Mouse (Mus musculus) erythroid progenitor cell, adult 5-6 weeks (primary cell): Measurements from ENCODE around the gene Lrtm2. TPM values are rescaled to one million over a fixed set of nuclear protein-coding genes. Genes with fewer than 3 reads are reported as not detected.
"Not testable (repeated sequence)": the region's sequence is repeated elsewhere in the genome, so short reads cannot be mapped to it uniquely, and the experiment has no call there.

Experiments used
- ATAC-seq: replicated peaks from 2 replicates; pipeline ENCODE4 v1.8.0; 2016; ENCODE audit warnings: moderate number of reproducible peaks, mild to moderate bottlenecking, moderate TSS enrichment, inconsistent platforms; ENCODE audit not compliant: poor library complexity, low FRiP score, severe bottlenecking
- total RNA-seq, 2 experiments: library from RNA; stranded (forward) in 1 of 2; stranded (reverse) in 1 of 2; fragments of 150-400 nt in 1 of 2; fragments of 186-747, 209-891 nt in 1 of 2; gene quantifications; 2 replicates each; pipeline versions ENCODE4 v1.2.3 to v1.2.4; 2015 to 2017; ENCODE audit warnings: low replicate concordance in 2 of 2

Gene Lrtm2
- total RNA-seq (2015; ENCODE audit: low replicate concordance) (not detected in 2 replicates), total RNA-seq (2017; ENCODE audit: low replicate concordance) (0.08 TPM in 1 of 2 replicates, not detected in the other)

DNA sequence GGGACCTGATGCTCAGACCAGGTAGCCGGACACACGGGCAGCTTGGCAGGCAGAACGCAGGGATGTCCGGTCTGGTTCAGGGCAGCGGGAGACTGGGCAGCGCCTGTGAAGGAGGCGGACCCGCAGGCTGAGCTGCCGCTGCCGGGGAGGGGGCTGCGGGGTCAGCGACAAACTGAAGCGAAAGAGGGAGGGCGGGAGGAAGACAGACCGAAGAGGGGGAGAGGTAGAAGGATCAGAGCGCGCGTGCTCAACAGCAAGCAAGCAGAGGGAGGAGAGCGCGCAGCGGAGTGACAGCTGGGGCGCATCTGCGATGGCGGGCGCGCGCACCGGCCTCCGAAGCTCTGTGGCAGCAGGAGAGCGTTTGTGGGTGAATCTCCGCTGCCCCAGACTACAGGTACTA lies at the start of gene Lrtm2:
Lrtm2 (minus strand) TSS at position 261 of the 400 bp plus-strand sequence.
- no peak for ATAC-seq

DNA sequence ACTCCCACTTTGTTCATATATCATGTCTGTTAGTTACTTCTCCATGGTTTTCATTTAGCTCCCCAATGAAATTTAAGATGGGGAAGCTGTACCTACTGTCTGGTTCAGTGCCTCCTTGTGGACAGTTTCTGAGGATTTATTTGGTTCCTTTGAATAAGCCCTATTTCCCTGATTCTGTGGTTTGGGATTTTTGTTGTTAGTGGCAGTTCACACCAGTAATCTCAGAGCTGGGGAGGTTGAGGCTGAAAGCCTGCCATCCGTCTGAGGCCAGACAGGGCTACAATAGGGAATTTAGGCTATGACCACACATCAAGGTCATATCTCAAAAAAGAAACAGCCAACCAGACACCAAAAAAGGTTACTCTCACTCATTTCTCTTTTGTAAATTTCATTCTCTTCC lies 48.1 kb upstream of the Lrtm2 start:
- no peak for ATAC-seq

DNA sequence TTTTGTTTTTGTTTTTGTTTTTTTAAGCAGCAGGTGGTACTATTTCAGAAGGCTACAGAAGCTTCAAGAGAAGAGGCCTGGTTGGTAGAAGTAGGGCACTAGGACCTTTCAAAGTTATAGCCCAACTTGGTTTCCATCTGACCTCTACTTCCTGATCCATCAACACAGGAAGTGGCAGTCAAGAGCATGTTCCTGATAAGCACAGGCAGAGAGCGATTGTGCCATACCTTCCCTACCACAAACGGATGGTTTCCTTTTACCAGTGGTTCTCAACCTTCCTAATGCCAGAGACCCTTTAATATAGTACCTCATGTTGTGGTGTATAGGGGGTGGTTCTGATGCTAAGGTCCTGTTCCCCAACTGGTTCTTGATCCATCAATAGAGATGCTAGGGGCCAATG lies 47.0 kb upstream of the Lrtm2 start:
- ATAC-seq = no peak

DNA sequence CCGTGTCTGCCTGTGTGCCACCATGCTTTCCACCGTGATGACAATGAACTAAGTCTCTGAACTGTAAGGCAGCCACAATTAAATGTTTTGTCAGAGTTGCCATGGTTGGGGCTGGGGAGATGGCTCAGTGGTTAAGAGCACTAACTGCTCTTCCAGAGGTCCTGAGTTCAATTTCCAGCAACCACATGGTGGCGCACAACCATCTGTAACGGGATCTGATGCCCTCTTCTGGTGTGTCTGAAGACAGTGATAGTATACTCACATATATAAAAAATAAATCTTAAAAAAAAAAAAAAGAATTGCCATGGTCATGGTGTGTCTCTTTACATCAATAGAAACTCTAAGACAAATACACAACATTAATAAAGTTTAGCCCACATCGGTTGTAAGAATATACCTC lies 44.5 kb upstream of the Lrtm2 start:
- no peak for ATAC-seq

DNA sequence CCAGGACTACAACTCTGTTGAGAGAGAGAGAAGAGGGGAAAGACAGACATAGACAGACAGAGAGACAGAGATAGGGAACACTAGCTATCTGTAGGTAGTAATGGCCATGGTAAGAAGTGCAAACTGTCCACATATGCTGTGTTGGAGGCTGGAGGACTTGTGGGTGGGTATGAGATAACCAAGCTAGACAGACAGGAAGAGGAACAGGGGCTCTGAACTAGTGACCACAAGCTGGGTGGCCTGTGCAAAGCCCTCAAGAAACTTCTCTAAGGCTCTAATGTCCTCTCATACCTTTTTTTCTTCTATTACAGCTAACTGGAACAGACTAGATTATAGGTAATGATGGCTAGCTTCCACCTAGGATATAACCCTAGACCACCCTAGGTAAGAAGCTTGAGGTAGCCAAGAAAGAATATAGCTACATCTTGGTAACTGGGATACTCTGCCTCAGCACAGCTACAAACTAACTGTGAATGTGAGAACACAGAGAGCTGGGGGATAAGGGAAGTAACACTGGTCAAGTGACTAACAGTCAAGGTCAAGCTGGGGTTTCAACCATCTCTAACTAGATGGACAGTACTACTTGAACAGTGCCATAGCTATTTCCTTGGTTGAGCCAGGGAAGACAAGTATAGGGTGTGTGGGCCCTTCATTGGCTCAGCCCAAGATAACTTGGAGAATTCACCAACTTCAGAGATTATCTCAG lies 42.6 kb upstream of the Lrtm2 start:
- peak; percentile 52; the same call in 1 of the 2 replicates for ATAC-seq

DNA sequence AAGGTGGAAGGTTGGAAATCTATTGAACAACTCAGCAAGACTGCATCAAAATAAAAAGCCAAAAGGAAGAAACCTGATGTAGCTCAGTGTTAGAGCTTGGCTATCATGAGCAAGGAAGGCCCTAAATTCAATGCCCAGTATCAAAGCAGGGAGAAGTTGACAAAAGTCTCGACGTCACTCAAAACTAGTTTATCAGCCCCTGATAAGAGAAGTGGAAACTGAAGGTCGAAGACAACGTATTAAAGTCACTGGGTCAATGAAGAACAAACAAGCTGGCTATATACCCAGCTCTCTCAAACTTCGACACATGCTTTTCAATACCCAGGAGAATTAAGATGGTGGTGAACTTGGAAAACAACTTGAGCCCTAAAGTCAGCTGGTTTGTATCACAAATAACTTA lies 41.7 kb upstream of the Lrtm2 start:
- no peak for ATAC-seq

DNA sequence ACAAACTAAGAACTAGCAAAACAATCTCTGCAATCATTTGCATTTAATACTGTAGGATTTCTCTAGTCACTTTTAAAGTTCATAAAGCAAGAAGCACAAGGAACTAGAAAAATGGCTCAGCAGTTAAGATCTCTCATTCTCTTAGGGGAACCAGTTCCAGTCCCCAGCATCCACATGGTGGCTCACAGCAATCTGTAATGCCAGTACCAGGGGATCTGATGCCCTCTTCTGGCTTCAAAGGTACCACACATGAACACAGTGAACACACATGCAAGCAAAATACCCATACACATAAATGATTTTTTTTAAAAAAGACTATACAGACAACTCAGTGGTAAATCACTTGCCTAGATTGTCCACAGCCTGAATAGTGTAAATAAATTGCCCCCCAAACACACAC lies 41.1 kb upstream of the Lrtm2 start:
- ATAC-seq = no peak

DNA sequence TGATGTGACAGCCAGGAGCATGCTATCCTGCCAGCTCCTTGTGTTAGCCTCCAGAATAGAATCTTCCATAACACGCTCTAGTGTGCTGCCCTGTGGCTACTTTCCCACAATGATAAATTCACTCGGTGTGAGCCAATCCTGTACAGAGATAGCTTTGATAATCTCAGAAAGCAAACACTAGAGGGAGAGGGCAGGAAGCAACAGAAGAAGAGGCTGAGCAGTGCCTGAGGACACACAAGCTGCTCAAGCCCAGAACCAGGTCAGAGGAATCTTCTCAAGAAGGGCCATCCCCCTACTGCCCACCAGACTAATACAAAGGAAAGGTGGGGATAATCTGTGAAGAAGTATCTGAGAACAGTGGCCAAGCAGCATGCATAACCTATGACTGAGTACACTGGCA lies 36.8 kb upstream of the Lrtm2 start:
- ATAC-seq = no peak

DNA sequence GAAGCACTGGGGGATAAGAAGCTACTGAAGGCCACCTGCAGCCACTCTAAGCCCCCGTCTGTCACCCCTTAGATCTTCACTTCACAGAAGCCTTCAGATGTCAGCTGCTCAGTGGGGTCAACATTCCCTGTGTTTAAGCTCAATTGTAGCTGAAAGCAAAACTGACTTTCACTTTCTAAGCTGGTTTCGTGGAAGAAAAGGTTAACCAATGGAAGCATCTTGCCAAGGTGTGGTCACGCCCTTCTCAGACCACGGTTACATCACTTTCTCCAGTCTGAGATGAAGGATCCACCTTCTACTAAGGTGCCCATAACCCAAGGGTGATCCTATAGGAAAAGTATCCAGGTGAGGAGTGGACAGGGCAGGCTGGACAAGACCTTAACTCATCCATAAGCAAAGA lies 36.2 kb upstream of the Lrtm2 start:
- ATAC-seq = peak; percentile 82

DNA sequence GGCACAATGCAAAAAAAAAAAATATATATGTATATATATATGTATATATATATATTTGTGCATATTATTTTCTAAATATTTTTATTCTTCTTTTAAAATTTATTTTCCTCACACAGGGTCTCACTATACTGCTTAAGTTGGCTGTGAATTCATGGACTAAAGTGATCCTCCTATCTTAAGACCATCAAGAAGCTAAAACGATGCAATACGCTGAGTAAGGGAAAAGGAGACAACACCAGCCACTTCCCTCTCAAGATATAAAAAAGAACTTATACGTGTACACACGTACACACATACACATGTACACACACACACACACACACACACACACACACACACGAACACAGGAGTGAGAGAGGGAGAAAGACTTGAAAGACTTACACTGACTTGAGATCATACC lies 33.0 kb upstream of the Lrtm2 start:
- no peak for ATAC-seq

DNA sequence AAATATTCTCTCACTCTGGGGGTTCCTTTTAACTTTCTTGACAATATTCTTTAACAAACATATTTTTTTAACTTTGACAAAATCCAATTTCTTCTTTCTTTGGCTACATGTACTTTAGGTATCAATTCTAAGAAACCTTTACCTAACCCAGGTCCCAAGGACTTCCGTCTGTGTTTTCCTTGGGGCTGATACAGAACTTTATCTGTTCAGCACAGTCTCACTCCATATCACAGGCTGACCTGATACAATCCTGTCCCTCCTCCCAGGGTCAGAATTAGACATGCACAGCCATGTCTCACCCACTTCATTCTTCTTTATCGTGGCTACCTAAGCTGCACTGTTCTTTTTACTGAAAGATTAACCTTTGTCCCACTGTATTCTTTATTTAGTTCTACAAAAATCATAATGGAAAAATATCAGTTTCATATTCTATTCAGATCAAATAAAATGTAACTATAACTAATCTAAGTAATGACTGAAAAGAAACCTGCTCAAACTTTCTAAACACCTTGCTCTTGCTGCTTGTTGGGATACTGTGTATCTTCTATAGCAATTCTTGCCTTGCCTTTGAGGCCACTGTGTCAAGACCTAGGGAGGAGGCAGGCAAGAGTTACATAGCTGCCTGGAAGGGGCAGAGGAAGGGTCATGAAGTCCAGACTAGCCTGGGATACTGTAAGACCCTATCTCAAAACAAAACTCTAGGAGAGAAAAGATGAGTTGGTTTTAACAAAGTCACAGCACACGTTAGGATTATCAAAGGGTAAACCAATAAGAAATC lies 30.5 kb upstream of the Lrtm2 start:
- peak; percentile 73; the same call in 1 of the 2 replicates for ATAC-seq

DNA sequence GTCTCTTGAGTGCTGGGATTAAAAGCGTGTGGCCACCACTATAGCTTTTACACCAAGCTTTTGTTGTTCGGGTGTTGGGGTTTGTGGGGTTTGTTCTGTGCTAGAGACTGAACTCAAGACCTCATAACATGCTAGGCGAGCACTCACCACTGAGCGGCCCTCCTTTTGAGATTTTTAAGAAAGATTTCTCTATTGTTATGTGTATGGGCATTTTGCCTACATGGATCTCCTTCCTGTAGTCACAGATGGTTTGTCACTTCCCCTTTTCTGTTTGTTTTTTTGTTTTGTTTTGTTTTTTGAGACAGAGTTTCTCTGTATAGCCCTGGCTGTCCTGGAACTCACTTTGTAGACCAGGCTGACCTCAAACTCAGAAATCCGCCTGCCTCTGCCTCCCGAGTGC lies 29.7 kb upstream of the Lrtm2 start:
- not testable (repeated sequence) for ATAC-seq

DNA sequence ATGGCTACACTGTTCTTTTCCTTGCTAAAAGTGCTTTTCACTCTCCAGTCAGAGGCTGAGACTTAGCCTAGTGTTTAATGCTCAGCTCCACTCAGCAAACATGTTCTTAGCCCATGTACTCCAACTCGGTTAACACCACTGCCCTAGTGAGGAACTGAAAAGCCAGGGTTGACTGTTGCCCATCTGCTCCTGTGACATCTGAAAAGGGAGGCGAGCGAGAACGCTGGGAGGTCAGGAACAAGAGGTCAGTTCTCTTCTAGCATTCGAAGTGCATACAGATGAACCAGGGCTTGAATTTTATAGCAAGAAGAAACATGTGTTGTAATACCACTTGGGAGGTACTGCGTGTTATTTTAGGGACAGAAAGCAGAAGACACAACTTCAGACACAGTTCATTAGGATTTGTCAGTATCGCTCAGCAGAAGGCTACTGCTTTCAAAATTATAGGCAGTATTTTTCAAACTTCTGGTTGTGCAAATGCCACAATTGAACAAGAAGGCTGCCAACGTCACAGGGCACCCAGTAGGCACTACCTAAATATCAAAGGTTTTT lies 27.5 kb upstream of the Lrtm2 start:
- no peak for ATAC-seq

DNA sequence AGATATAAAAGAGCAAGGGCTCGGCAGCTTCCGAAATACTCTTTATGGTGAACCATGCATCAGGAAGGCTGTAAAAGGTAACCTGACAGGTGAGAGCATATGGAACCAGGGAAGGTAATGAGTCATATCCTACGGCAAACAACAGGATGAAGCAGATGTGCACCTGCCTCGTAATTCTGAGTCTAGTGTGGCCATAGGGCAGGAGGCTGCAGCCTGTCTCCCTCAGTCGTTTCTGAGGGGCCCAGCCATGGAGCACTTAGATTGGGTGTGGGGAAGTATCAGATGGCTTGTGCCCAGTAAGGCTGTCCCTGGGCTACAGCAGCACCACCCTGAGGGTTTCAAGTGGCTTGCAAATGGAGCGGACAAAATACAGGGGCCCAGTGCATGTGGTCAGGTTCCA lies 21.9 kb upstream of the Lrtm2 start:
- ATAC-seq = no peak

DNA sequence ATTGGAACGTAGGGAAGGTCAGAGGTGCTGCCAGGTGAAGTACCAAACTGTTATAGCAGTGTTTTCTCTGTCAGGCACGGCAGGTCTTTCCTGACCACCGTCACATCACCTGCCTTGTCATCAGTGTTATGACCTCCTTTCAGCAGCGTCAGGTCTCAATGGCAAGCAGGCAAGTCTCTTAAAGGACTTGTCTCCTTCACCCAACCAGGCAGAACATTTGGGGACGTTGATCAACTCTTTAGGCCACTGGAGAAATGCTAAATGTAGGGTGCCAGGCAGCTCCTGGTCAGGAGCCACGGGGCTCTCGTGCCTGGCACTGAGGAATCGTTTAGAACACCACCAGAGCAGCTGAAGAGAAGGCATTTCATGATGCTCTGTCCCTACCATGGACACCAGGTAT lies 21.1 kb upstream of the Lrtm2 start:
- no peak for ATAC-seq

DNA sequence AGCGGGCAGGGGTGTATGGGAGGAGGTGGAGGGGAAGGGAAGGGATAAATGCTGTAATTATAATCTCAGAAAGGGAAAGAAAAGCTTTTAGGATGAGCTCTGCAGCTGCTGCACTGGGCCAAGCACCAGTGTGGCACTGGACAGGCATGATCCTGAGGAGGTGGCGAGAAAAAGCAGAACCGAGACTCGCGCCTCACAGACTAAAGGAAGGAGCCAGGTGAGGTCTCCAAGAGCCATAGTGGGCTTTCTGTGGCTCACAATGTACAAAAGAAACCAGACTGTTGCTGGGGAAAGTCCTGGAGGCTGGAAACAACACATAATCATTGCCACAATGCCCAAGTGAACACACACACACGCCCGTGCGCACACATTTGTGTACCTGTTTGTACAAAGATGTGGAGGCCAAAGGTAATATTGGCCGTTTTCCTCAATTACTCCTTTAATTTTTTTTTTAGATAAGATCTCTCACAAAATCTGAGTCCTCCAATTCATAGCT lies 20.2 kb upstream of the Lrtm2 start:
- no peak for ATAC-seq

DNA sequence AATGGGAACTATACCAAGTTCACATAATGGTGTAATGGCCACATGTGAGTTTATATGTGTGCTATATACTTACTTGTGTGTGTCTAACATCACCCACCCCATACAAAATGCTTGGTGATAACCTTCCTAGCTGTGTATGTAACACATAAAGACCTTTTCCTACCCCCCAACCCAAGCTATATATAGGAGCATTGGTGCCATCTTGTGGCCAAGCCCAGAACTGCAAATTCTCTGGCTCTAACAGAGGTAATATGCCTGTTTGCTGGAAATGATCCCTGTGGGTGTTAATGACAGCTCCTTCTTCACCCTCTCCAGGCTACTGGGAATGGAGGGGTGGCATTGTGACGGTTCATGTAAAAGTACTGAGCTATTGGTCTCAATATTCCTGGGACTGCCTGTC lies 17.7 kb upstream of the Lrtm2 start:
- ATAC-seq = no peak

DNA sequence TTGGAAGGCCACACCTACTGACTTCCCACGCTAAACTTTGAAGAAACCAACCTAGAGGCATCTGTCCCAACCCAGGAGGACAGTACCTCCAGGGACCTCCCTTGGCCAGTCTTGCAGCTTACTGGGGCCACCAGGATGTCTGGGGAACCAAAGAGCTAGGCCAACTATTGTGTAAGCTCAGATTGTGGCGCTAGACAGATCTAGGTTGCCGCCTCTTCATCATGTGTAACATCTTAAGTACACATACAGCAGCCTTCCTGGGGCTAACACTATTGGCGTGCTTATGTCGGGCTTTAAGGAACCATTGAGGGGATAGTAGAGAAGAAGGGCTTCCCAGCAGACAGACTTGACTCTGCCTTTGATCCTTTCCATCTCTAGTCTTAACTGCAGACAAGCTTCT lies 17.2 kb upstream of the Lrtm2 start:
- ATAC-seq = no peak

DNA sequence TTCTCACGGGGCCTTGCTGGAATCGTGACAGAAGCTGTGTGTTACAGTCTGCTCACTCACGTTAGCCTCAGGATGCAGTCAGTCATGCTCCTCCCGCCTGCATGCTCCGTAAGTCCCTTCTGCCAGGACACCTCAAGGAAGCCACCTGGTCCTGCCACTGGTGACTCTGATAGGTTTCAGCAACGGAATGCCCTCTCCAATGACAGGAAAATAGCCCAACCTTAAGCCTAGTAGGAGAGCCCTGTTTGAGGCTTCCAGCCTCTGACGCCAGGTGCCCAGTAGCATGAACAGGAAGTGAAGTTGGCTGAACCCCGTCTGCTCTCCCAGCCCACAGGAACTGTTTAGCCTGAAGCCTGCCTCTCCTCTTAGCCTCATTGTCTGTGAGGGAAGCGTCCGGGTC lies 15.7 kb upstream of the Lrtm2 start:
- no peak for ATAC-seq

DNA sequence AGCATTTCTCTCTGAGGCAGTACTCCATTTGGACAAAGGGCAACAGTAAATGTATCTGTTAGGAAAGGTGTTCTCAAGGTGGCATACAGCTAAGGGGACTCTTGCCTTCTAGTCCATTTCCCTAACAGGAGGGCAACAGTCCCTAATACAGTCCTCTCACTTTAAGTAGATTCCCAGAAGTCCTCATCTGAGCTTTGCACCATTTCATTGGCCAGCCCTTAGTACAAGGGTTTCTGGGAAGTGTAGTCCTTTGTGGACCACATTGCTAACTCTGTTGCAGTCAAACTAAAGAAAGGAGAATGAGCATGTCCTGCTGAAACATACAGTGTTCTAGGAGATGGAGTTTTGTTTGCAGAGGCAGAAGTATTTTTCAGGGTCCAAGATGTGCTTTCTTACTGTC lies 10.8 kb upstream of the Lrtm2 start:
- ATAC-seq = no peak
